Mouse (Mus musculus): ENCODE measurements around the gene Adat2. TPM values are rescaled to one million over a fixed set of nuclear protein-coding genes. Genes with fewer than 3 reads are reported as not detected.
A peak's percentile ranks its signal among the peaks of the same experiment; 100 is the strongest.

Adat2 gene
- polyA plus RNA-seq, 1 experiment from 2014 or later: 4.9 TPM

DNA sequence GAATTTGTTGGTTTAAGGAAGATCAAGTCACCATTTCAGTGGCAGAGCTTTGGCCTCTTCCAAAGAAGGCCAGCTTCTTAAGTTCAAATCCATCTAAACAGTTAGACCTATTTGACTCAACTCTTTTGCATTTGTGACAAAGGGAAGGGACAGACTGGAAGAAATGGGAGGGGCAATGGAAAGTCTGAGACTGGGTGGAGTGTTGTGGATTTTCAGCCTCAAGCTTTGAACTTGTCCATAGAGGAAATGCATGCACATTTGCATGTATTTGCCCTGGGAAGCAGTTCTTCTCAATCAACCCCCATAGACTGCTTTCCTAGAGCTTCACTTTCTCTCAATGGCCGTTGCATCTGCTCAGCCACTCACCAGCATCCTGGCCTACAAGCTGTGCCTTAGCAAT is 1.6 kb downstream of the Adat2 start:
- no peaks in the 10 kb centered on the region for H3K9me3 ChIP-seq (ENCODE audit: control insufficient read depth, low read length)
- H3K9ac ChIP-seq (ENCODE audit: low read length): no peak overlapping the region
- no peaks in the 10 kb centered on the region for H3K36me3 ChIP-seq (ENCODE audit: control insufficient read depth, insufficient read depth, low read length)
- DNase-seq (ENCODE audit: low spot score) (no peak), ATAC-seq (ENCODE audit: insufficient number of reproducible peaks, low FRiP score, low TSS enrichment, low read depth) (no peak)
- no peak overlapping the region for H3K4me2 ChIP-seq (ENCODE audit: low read depth, severe bottlenecking)
- no peak overlapping the region for H3K27ac ChIP-seq (replicated peaks; ENCODE audit: low read depth, low read length)
- 79% methylated on average over 1 of the region's 1 CpGs for WGBS
- H3K4me1 ChIP-seq (ENCODE audit: control insufficient read depth, insufficient read depth, low read length): no peaks in the 10 kb centered on the region
- H3K4me3 ChIP-seq (ENCODE audit: low read depth, low read length): no peak overlapping the region
- H3K27me3 ChIP-seq (ENCODE audit: control insufficient read depth, insufficient read depth, low read length): no peaks in the 10 kb centered on the region

DNA sequence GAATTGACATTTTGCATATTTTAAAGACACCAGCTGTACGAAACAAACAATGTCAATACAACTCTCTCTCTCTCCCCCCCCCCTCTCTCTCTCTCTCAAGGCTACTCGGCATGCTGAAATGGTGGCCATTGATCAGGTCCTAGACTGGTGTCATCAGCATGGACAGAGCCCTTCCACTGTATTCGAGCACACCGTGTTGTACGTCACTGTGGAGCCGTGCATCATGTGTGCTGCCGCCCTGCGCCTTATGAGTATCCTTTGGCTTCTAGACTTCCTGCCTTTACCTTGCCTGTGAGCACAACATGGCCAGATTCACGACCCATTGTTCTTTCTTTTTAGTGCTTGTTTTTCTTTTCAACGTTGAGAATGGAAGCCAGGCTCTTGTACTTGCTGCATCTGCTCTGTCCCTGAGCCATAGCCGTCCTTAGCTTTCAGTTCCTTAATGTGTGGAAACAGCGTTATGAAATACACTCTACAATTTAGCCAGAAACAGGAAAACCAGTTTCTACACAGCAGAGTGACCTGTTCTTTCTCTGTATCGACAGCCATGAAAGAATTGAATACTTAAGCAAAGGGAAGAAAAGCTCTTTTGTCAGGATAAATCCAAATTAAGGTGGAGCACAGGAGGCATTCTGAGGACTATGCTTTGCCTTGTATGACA is 7.5 kb downstream of the Adat2 start:
- no peak overlapping the region for H3K9ac ChIP-seq (ENCODE audit: low read length)
- H3K4me1 ChIP-seq (ENCODE audit: control insufficient read depth, insufficient read depth, low read length): no peaks in the 10 kb centered on the region
- peak; percentile 3 for DNase-seq (ENCODE audit: low spot score)
- no peak overlapping the region for H3K4me3 ChIP-seq (ENCODE audit: low read depth, low read length)
- H3K4me2 ChIP-seq (ENCODE audit: low read depth, severe bottlenecking): no peak overlapping the region
- no peak for ATAC-seq (ENCODE audit: insufficient number of reproducible peaks, low FRiP score, low TSS enrichment, low read depth)
- H3K27ac ChIP-seq (replicated peaks; ENCODE audit: low read depth, low read length): no peak overlapping the region
- H3K27me3 ChIP-seq (ENCODE audit: control insufficient read depth, insufficient read depth, low read length): no peaks in the 10 kb centered on the region
- peaks cover 4% of the 10 kb centered on the region; the same call in 1 of the 2 replicates for H3K36me3 ChIP-seq (ENCODE audit: control insufficient read depth, insufficient read depth, low read length)
- no peaks in the 10 kb centered on the region for H3K9me3 ChIP-seq (ENCODE audit: control insufficient read depth, low read length)
- WGBS: 94% methylated on average over 13 of the region's 13 CpGs

DNA sequence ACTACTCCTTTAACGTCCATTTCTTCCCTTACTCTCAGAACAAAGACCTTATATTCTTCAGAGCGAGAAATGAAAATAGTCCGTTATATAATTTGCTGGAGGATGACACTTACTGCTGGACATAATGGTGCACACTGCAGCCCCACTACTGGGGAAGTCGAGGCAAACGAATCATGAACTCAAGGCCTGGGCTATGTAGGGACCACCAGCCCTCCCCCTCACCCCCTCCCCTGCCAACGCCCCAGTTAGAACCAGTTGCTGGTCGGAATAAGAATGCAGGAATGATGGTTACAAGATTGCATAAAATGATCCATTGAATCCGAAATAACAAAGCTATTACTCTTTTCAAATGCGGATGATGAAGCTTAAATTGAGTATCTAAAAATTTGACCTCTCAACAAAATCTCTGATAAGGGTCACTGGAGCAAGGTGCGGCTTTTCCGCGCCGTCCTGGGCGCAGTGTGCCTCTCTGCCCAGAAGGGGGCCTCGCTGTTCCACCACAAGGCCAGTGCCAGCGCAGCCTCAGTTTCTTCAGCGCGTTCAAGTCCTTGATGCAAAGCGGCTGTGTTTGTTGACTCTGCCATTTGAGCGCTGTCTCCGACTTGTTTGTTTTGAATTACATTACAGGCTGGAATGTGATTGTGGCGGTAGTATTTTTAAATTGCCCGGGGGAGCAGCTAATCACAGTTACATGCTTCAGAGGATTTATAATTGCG is 11.8 kb downstream of the Adat2 start:
- no peaks in the 10 kb centered on the region for H3K9me3 ChIP-seq (ENCODE audit: control insufficient read depth, low read length)
- H3K4me2 ChIP-seq (ENCODE audit: low read depth, severe bottlenecking): peak overlapping the region; percentile 45
- no peaks in the 10 kb centered on the region for H3K27me3 ChIP-seq (ENCODE audit: control insufficient read depth, insufficient read depth, low read length)
- peaks cover 4% of the 10 kb centered on the region; the same call in 1 of the 2 replicates for H3K36me3 ChIP-seq (ENCODE audit: control insufficient read depth, insufficient read depth, low read length)
- no peak overlapping the region for H3K9ac ChIP-seq (ENCODE audit: low read length)
- H3K27ac ChIP-seq (replicated peaks; ENCODE audit: low read depth, low read length): no peak overlapping the region
- DNase-seq (ENCODE audit: low spot score) (peak; percentile 86), ATAC-seq (ENCODE audit: insufficient number of reproducible peaks, low FRiP score, low TSS enrichment, low read depth) (0 out of 2 replicates have a peak, but pooled peaks have one; percentile 72)
- 26% methylated on average over 24 of the region's 24 CpGs for WGBS
- H3K4me1 ChIP-seq (ENCODE audit: control insufficient read depth, insufficient read depth, low read length): no peaks in the 10 kb centered on the region
- H3K4me3 ChIP-seq (ENCODE audit: low read depth, low read length): no peak overlapping the region

DNA sequence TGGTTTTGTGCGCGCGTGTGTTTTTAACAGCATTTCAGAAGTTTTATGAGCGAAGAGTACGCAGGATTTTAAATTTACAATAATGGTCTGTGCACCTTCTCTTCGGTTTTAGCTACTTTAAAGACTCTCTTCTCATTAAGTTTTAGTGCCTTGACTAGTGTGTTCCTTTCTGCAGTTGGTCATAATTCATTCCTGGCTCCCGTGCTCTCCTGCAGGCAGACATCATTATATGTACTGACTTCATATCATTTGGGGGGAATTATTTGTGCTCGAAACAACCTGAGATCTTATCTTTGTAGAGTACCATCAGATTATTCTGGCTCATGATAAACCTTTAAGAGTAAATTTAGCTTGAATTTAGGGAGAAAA is 12.4 kb downstream of the Adat2 start:
- no peak overlapping the region for H3K27ac ChIP-seq (replicated peaks; ENCODE audit: low read depth, low read length)
- DNase-seq (ENCODE audit: low spot score) (no peak), ATAC-seq (ENCODE audit: insufficient number of reproducible peaks, low FRiP score, low TSS enrichment, low read depth) (no peak)
- H3K9ac ChIP-seq (ENCODE audit: low read length): no peak overlapping the region
- peak overlapping the region; percentile 45 for H3K4me2 ChIP-seq (ENCODE audit: low read depth, severe bottlenecking)
- 14% methylated on average over 8 of the region's 8 CpGs for WGBS
- no peaks in the 10 kb centered on the region for H3K27me3 ChIP-seq (ENCODE audit: control insufficient read depth, insufficient read depth, low read length)
- H3K4me3 ChIP-seq (ENCODE audit: low read depth, low read length): no peak overlapping the region
- H3K9me3 ChIP-seq (ENCODE audit: control insufficient read depth, low read length): no peaks in the 10 kb centered on the region
- H3K36me3 ChIP-seq (ENCODE audit: control insufficient read depth, insufficient read depth, low read length): peaks cover 4% of the 10 kb centered on the region; the same call in 1 of the 2 replicates
- H3K4me1 ChIP-seq (ENCODE audit: control insufficient read depth, insufficient read depth, low read length): no peaks in the 10 kb centered on the region

DNA sequence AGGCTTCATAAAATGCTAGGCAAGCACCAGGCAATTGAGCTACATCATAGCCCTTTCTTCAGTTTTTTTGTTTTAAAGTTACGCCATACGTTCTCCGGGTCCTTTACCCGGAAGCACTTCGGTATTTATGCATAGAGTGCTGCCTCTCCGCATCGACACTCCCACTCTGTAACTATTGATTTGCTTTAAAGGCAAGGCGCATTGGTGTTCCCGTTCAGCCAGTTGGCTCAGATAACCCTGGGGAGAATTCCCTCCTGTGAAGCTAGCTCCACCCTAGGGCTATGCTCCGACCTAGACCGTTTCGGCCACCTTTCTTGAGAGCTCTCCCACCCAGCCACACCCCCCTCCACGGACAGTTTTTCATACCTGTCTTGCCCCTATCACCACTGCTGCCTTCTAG is 13.7 kb downstream of the Adat2 start:
- no peak for ATAC-seq (ENCODE audit: insufficient number of reproducible peaks, low FRiP score, low TSS enrichment, low read depth)
- H3K27me3 ChIP-seq (ENCODE audit: control insufficient read depth, insufficient read depth, low read length): no peaks in the 10 kb centered on the region
- H3K4me3 ChIP-seq (ENCODE audit: low read depth, low read length): no peak overlapping the region
- no peaks in the 10 kb centered on the region for H3K36me3 ChIP-seq (ENCODE audit: control insufficient read depth, insufficient read depth, low read length)
- no peak overlapping the region for H3K4me2 ChIP-seq (ENCODE audit: low read depth, severe bottlenecking)
- H3K9ac ChIP-seq (ENCODE audit: low read length): no peak overlapping the region
- no peaks in the 10 kb centered on the region for H3K4me1 ChIP-seq (ENCODE audit: control insufficient read depth, insufficient read depth, low read length)
- H3K9me3 ChIP-seq (ENCODE audit: control insufficient read depth, low read length): no peaks in the 10 kb centered on the region
- no peak overlapping the region for H3K27ac ChIP-seq (replicated peaks; ENCODE audit: low read depth, low read length)
- WGBS: 58% methylated on average over 13 of the region's 13 CpGs
- DNase-seq (ENCODE audit: low spot score): no peak

DNA sequence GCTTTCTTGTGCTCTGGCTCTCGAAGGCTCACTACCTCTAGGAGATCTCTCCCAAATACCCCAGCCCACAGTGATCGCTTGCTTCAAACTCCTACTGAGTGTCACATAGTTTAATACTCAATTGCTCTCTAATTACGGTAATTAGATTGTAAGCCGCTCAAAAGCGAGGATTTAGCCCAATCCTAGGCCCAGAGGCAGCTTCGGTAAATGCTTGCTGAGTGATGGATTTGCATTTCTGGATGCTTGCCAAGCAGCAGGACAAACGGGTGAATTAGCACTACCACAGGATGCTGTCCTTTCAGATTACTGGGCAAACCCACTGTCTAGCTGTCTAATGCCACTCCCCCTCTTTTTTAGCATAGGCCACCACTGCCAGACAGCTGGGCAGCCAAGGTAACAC is 17.1 kb downstream of the Adat2 start:
- H3K27ac ChIP-seq (replicated peaks; ENCODE audit: low read depth, low read length): no peak overlapping the region
- no peaks in the 10 kb centered on the region for H3K36me3 ChIP-seq (ENCODE audit: control insufficient read depth, insufficient read depth, low read length)
- WGBS: 48% methylated on average over 7 of the region's 7 CpGs
- ATAC-seq (ENCODE audit: insufficient number of reproducible peaks, low FRiP score, low TSS enrichment, low read depth): no peak
- no peaks in the 10 kb centered on the region for H3K9me3 ChIP-seq (ENCODE audit: control insufficient read depth, low read length)
- H3K4me3 ChIP-seq (ENCODE audit: low read depth, low read length): no peak overlapping the region
- no peak overlapping the region for H3K9ac ChIP-seq (ENCODE audit: low read length)
- H3K4me2 ChIP-seq (ENCODE audit: low read depth, severe bottlenecking): no peak overlapping the region
- H3K27me3 ChIP-seq (ENCODE audit: control insufficient read depth, insufficient read depth, low read length): no peaks in the 10 kb centered on the region
- H3K4me1 ChIP-seq (ENCODE audit: control insufficient read depth, insufficient read depth, low read length): no peaks in the 10 kb centered on the region
- peak; percentile 21 for DNase-seq (ENCODE audit: low spot score)

DNA sequence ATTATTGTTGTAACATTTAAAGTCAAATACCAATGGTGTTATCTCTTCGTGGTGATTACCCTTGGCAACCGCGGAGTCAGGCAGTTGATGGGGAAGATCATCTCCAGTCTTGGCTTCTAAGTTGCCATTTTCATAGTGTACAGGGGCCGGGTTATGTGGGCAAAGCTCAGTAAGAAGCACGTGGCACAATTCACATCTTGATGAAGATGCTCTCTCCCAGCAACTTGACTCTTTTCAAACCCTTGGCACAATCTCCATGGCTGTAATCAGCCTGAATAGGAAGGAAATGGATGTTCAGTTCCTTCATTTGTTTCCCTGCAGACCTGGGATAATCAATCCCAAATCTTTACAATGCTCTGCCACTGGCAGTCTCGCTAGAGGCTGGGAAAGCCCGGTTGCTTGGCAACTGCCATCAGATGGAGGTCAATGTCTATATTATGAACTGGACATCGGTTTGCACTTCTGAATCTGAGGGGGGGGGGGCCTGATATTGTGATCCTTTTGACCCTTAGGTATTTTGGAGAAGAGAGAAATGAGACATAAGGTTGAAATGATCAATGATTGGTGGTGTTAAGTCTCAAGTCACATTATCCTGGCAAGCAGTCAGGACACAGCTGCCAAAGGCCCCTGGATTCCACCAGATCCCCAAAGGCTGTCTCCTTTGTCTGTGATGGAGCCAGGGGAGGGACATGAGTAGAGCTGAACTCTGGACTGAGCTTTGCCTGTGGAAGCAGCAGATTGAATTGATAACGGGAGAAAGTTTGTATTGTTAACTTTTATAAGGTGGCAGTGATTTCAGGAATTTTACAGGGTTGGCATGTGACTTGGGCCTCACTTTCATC is 18.2 kb downstream of the Adat2 start:
- WGBS: 77% methylated on average over 9 of the region's 9 CpGs
- H3K4me2 ChIP-seq (ENCODE audit: low read depth, severe bottlenecking): no peak overlapping the region
- H3K36me3 ChIP-seq (ENCODE audit: control insufficient read depth, insufficient read depth, low read length): no peaks in the 10 kb centered on the region
- ATAC-seq (ENCODE audit: insufficient number of reproducible peaks, low FRiP score, low TSS enrichment, low read depth) (no peak), DNase-seq (ENCODE audit: low spot score) (peak; percentile 17)
- no peaks in the 10 kb centered on the region for H3K4me1 ChIP-seq (ENCODE audit: control insufficient read depth, insufficient read depth, low read length)
- no peak overlapping the region for H3K9ac ChIP-seq (ENCODE audit: low read length)
- no peak overlapping the region for H3K27ac ChIP-seq (replicated peaks; ENCODE audit: low read depth, low read length)
- no peaks in the 10 kb centered on the region for H3K27me3 ChIP-seq (ENCODE audit: control insufficient read depth, insufficient read depth, low read length)
- H3K4me3 ChIP-seq (ENCODE audit: low read depth, low read length): no peak overlapping the region
- H3K9me3 ChIP-seq (ENCODE audit: control insufficient read depth, low read length): no peaks in the 10 kb centered on the region

DNA sequence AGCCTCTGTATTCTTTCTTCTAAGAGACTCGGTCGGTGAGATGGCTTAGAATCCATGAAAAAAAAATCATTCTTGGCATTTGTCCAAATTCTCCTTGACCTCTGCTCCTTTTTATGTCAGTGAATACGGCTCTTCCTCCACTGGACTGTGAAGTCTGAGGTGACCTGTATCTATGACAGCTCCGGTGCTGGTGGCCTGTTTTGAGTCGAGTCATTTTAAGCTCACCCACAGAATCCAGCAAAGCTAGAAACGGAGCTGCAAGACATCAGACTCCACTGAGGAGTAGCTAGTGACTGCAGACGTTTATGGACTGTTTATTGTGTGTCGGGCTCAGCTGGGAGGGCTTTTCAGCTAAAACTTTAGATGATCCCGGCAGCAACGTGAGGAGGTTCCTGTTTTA is 19.3 kb downstream of the Adat2 start:
- ATAC-seq (ENCODE audit: insufficient number of reproducible peaks, low FRiP score, low TSS enrichment, low read depth) (no peak), DNase-seq (ENCODE audit: low spot score) (peak; percentile 23)
- Histone ChIP-seq H3K36me3 (ENCODE audit: control insufficient read depth, insufficient read depth, low read length) (no peaks in the 10 kb centered on the region), H3K4me1 (ENCODE audit: control insufficient read depth, insufficient read depth, low read length) (no peaks in the 10 kb centered on the region), H3K9ac (ENCODE audit: low read length) (no peak overlapping the region), H3K9me3 (ENCODE audit: control insufficient read depth, low read length) (no peaks in the 10 kb centered on the region), H3K4me2 (ENCODE audit: low read depth, severe bottlenecking) (no peak overlapping the region), H3K4me3 (ENCODE audit: low read depth, low read length) (no peak overlapping the region), H3K27me3 (ENCODE audit: control insufficient read depth, insufficient read depth, low read length) (no peaks in the 10 kb centered on the region), H3K27ac (replicated peaks; ENCODE audit: low read depth, low read length) (no peak overlapping the region)
- 39% methylated on average over 10 of the region's 10 CpGs for WGBS

Data from limb, embryonic 11.5 days (tissue).